Mouse (Mus musculus) midbrain, embryonic 16.5 days (tissue): ENCODE results near the gene Krtap10-10. TPM values are rescaled to one million over a fixed set of nuclear protein-coding genes. Genes with fewer than 3 reads are reported as not detected.

Experiments
- ATAC-seq: fragments of 200-750 bp; cut with Nextera tagmentation; 2 replicates; pipeline ENCODE4 v1.8.0; 2017; ENCODE audit warnings: moderate TSS enrichment
- H3K27ac ChIP-seq: fragments of 300-500 bp; sonication (generic); 2 replicates; pipeline ENCODE4 v1.5.1; 2014; ENCODE audit warnings: mild to moderate bottlenecking, low read length, mixed read lengths
- H3K27me3 ChIP-seq: fragments of 300-500 bp; sonication (generic); 2 replicates; pipeline ENCODE4 v1.6.1; 2014; ENCODE audit warnings: low read depth, low read length, mixed read lengths; ENCODE audit not compliant: control insufficient read depth, insufficient read depth
- H3K36me3 ChIP-seq: fragments of 300-500 bp; sonication (generic); 2 replicates; pipeline ENCODE4 v1.6.1; 2014; ENCODE audit warnings: mild to moderate bottlenecking, low read length, moderate library complexity, mixed read lengths; ENCODE audit not compliant: control insufficient read depth, insufficient read depth
- H3K4me1 ChIP-seq: fragments of 300-500 bp; sonication (generic); 2 replicates; pipeline ENCODE4 v1.6.1; 2014; ENCODE audit warnings: mild to moderate bottlenecking, low read length, mixed read lengths; ENCODE audit not compliant: control insufficient read depth, insufficient read depth
- H3K4me2 ChIP-seq: fragments of 300-500 bp; sonication (generic); 2 replicates; pipeline ENCODE4 v1.6.1; 2014; ENCODE audit warnings: mild to moderate bottlenecking, low read length, mixed read lengths
- H3K4me3 ChIP-seq: fragments of 300-500 bp; sonication (generic); 2 replicates; pipeline ENCODE4 v1.5.1; 2014; ENCODE audit warnings: low read depth, mild to moderate bottlenecking, low read length, moderate library complexity, mixed read lengths
- H3K9ac ChIP-seq: fragments of 300-500 bp; sonication (generic); 2 replicates; pipeline ENCODE4 v1.6.1; 2014; ENCODE audit warnings: low read depth, low read length, mixed read lengths
- H3K9me3 ChIP-seq: fragments of 300-500 bp; sonication (generic); replicated peaks from 2 replicates; pipeline ENCODE4 v1.6.1; 2014; ENCODE audit warnings: mild to moderate bottlenecking, low read length, mixed read lengths; ENCODE audit not compliant: control insufficient read depth, poor library complexity, severe bottlenecking
- WGBS: fragments of 180-500 bp; shearing (Covaris S2); extraction: QIAGEN DNeasy Blood & Tissue Kit; methylation state at CpG from one replicate; pipeline ENCODE4 v1.1.7; 2014; 5-methylcytosine and 5-hydroxymethylcytosine counted together
- polyA plus RNA-seq: library from polyadenylated mRNA; unstranded; fragments of >200 nt; fragmentation: Nextera tagmentation; extraction: Ambion mirVana; gene quantifications from 2 replicates; pipeline ENCODE4 v1.2.1, GENCODE M21; 2015

The Krtap10-10 gene
- polyA plus RNA-seq, 1 experiment from 2014 or later, result not detected

DNA sequence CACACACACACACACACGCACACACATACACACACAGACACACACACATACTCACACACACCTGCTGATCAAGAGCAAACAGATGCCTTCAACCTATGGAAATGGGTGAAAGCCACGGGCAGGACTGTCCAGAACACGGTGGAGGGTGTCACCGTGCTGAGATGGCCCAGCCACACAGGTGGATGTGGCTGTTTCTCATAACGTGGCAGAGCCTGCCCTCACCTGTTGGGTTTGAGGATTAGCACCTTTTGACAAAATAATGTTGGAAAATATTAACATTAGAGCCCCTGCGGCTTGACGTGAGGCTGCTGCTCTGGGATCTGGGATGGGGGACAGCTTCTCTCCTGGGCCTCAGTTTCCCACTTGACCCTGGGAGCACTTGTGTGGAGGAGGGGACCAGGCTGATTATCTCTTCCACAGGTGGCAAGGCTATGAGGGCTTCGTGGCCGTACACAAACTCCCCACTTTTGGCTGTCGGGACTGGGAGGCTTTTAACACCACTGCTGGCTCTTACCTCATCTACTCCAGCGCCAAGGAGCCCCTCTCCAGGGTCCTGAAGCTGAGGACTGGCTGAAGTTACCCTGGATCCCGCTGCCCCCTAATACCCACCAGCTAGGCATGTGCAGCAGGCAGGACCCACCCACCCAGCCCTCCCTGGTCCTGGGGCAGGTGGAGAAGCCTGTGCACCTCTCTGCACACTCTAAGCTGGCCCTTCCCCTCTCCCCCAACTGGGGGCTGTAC is 50.4 kb downstream of the Krtap10-10 start:
- Histone ChIP-seq H3K4me2 (no peak overlapping the region), H3K4me1 (no peaks in the 10 kb centered on the region), H3K4me3 (no peak overlapping the region), H3K27ac (no peak overlapping the region), H3K9me3 (peaks cover 5% of the 10 kb centered on the region; the same call in 1 of the 2 replicates), H3K27me3 (no peaks in the 10 kb centered on the region), H3K36me3 (no peaks in the 10 kb centered on the region), H3K9ac (no peak overlapping the region)
- 54% methylated on average over 12 of the region's 12 CpGs for WGBS
- ATAC-seq, result no peak

Other genes with a start within 250 kb of the Krtap10-10 start
- 315 and 350 TPM in 2 replicates for gene Sumo3, start 229.8 kb upstream of the Krtap10-10 start, polyA plus RNA-seq
- 1.5 and 2.9 TPM in 2 replicates for gene Gm49325, start 229.8 kb upstream of the Krtap10-10 start, polyA plus RNA-seq
- gene Ube2g2, start 213.7 kb upstream of the Krtap10-10 start, polyA plus RNA-seq, result 80.9 and 81.8 TPM in 2 replicates
- 1.3 and 1.6 TPM in 2 replicates for gene Tspear, start 149.4 kb upstream of the Krtap10-10 start, polyA plus RNA-seq
- not detected in 2 replicates for gene Gm19402, start 145.2 kb upstream of the Krtap10-10 start, polyA plus RNA-seq
- gene Gm9508, start 138.7 kb upstream of the Krtap10-10 start, polyA plus RNA-seq, result not detected in 2 replicates
- gene Gm10272, start 129.3 kb upstream of the Krtap10-10 start, polyA plus RNA-seq, result not detected in 2 replicates
- gene Gm10024, start 124.5 kb upstream of the Krtap10-10 start, polyA plus RNA-seq, result not detected in 2 replicates
- not detected in 2 replicates for gene Gm10142, start 120.1 kb upstream of the Krtap10-10 start, polyA plus RNA-seq
- gene Krtap12-1, start 115.3 kb upstream of the Krtap10-10 start, polyA plus RNA-seq, result not detected in 2 replicates
- not detected in 2 replicates for gene Gm10100, start 109.5 kb upstream of the Krtap10-10 start, polyA plus RNA-seq
- gene Gm18596, start 93.3 kb upstream of the Krtap10-10 start, polyA plus RNA-seq, result not detected in 2 replicates
- not detected in 2 replicates for gene Gm9736, start 84.6 kb upstream of the Krtap10-10 start, polyA plus RNA-seq
- not detected in 2 replicates for gene Gm3233, start 76.3 kb upstream of the Krtap10-10 start, polyA plus RNA-seq
- not detected in 2 replicates for gene Gm3238, start 64.6 kb upstream of the Krtap10-10 start, polyA plus RNA-seq
- gene Gm7138, start 59.0 kb upstream of the Krtap10-10 start, polyA plus RNA-seq, result not detected in 2 replicates
- gene Gm3250, start 53.4 kb upstream of the Krtap10-10 start, polyA plus RNA-seq, result not detected in 2 replicates
- not detected in 2 replicates for gene Gm7137, start 47.7 kb upstream of the Krtap10-10 start, polyA plus RNA-seq
- gene Gm9639, start 40.9 kb upstream of the Krtap10-10 start, polyA plus RNA-seq, result not detected in 2 replicates
- gene Gm19668, start 36.8 kb upstream of the Krtap10-10 start, polyA plus RNA-seq, result not detected in 2 replicates
- gene Gm9507, start 24.1 kb upstream of the Krtap10-10 start, polyA plus RNA-seq, result not detected in 2 replicates
- gene Gm2696, start 21.3 kb upstream of the Krtap10-10 start, polyA plus RNA-seq, result not detected in 2 replicates
- gene Krtap10-4, start 8.9 kb upstream of the Krtap10-10 start, polyA plus RNA-seq, result not detected in 2 replicates
- not detected in 2 replicates for gene Gm36176, start 10.9 kb downstream of the Krtap10-10 start, polyA plus RNA-seq
- gene Gm10318, start 16.9 kb downstream of the Krtap10-10 start, polyA plus RNA-seq, result not detected in 2 replicates
- not detected in 2 replicates for gene Gm3285, start 26.0 kb downstream of the Krtap10-10 start, polyA plus RNA-seq
- gene Lrrc3, start 66.6 kb downstream of the Krtap10-10 start, polyA plus RNA-seq, result 25.4 and 28.7 TPM in 2 replicates
- gene Trpm2, start 134.6 kb downstream of the Krtap10-10 start, polyA plus RNA-seq, result 6.3 and 6.4 TPM in 2 replicates
- gene 1810043G02Rik, start 142.6 kb downstream of the Krtap10-10 start, polyA plus RNA-seq, result 47.9 and 48.1 TPM in 2 replicates
- 129 and 133 TPM in 2 replicates for gene Pfkl, start 174.1 kb downstream of the Krtap10-10 start, polyA plus RNA-seq
- gene Dnmt3l, start 206.0 kb downstream of the Krtap10-10 start, polyA plus RNA-seq, result not detected in 2 replicates
- 0.11 and 0.19 TPM in 2 replicates for gene Aire, start 207.7 kb downstream of the Krtap10-10 start, polyA plus RNA-seq
- gene Icosl, start 233.4 kb downstream of the Krtap10-10 start, polyA plus RNA-seq, result 0.52 and 0.64 TPM in 2 replicates